Mouse (Mus musculus) cortical plate, adult 2 months (tissue): ENCODE measurements around the gene Ccdc122. TPM values are rescaled to one million over a fixed set of nuclear protein-coding genes. Genes with fewer than 3 reads are reported as not detected.

Experiments used
- H3K27ac ChIP-seq: fragments of 200-500 bp; 2 replicates; pipeline ENCODE4 v1.5.1; 2012; ENCODE audit warnings: low read length, control low read depth, inconsistent platforms; ENCODE audit not compliant: insufficient read depth
- H3K4me1 ChIP-seq: fragments of 200-500 bp; 2 replicates; pipeline ENCODE4 v1.6.1; 2011; ENCODE audit warnings: low read length; ENCODE audit not compliant: control insufficient read depth, insufficient read depth
- H3K4me3 ChIP-seq: fragments of 200-500 bp; 2 replicates; pipeline ENCODE4 v1.5.1; 2011; ENCODE audit warnings: mild to moderate bottlenecking, low read length, control low read depth; ENCODE audit not compliant: insufficient read depth
- CTCF ChIP-seq: fragments of 200-500 bp; IDR thresholded peaks from 2 replicates; pipeline ENCODE4 v1.5.1; 2011; ENCODE audit warnings: mild to moderate bottlenecking, control low read depth, low read length; ENCODE audit not compliant: insufficient read depth; ENCODE audit errors: extremely low read depth
- POLR2A ChIP-seq: fragments of 200-500 bp; IDR thresholded peaks from 2 replicates; pipeline ENCODE4 v1.6.1; 2011; ENCODE audit warnings: mild to moderate bottlenecking, low read length, control low read depth; ENCODE audit not compliant: insufficient read depth; ENCODE audit errors: extremely low read depth
- polyA plus RNA-seq: library from polyadenylated mRNA; depleted of rRNA; stranded (reverse); fragments of >200 nt; gene quantifications from 2 replicates; pipeline ENCODE4 v1.2.3, GENCODE M21; 2012

The Ccdc122 gene
- polyA plus RNA-seq, 1 experiment, result 2.7 TPM

DNA sequence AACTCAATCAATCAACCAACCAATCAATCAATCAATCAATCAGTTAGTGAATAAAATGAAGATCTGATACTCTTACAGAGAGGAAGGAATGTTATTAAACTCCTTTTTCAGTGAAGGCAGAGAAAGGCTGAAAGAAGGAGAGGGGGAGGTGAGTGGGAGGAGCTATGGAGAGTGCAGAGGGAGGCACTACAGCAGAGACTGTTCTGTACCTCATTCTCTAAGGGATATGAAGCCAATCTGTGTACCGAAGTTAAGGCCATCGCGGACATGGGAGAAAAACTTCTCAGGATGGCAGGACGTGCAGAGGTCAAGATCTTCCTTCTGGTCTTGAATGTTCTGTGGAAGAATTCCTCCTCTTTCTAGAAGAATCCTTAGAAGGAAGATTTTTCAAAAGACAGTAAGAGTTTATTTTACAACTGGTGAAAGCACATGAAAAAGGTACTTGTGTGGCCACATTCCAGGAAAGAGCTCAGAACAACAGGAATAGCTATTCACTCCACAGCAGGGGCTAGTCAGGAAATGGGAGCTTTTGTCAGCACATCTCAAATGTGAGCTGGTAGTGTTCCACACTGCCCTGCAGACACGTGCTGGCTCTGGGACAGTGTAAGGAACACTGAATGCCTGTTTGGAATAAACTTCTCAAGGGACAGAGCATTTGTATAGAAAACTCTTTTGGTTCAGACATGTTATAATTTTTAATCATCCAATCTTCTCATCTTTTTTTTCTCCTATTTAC lies 7.1 kb upstream of the Ccdc122 start:
- Histone ChIP-seq H3K4me1 (no peaks in the 10 kb centered on the region), H3K27ac (no peak overlapping the region), H3K4me3 (no peak overlapping the region)
- TF ChIP-seq POLR2A (no peak), CTCF (no peak)

GRCm38 (mm10) chr14:77030808-77031207 lies 5.8 kb upstream of the Ccdc122 start:
- no peak for TF ChIP-seq POLR2A
- no peak for TF ChIP-seq CTCF
- no peak overlapping the region for H3K27ac ChIP-seq
- H3K4me1 ChIP-seq, result no peaks in the 10 kb centered on the region
- no peak overlapping the region for H3K4me3 ChIP-seq

- Histone ChIP-seq H3K4me1 (no peaks in the 10 kb centered on the region), H3K4me3 (no peak overlapping the region), H3K27ac (no peak overlapping the region)
- TF ChIP-seq CTCF (no peak), POLR2A (no peak)
Measured at GRCm38 (mm10) chr14:77032433-77032832, 4.1 kb upstream of the Ccdc122 start.

GRCm38 (mm10) chr14:77033391-77033790 lies 3.2 kb upstream of the Ccdc122 start:
- no peak overlapping the region for H3K4me3 ChIP-seq
- peaks cover 2% of the 10 kb centered on the region for H3K4me1 ChIP-seq
- H3K27ac ChIP-seq, result no peak overlapping the region
- no peak for TF ChIP-seq POLR2A
- no peak for TF ChIP-seq CTCF

GRCm38 (mm10) chr14:77034175-77034915 lies 2.2 kb upstream of the Ccdc122 start:
- TF ChIP-seq CTCF, result no peak
- no peak for TF ChIP-seq POLR2A
- no peak overlapping the region for H3K4me3 ChIP-seq
- no peak overlapping the region for H3K27ac ChIP-seq
- H3K4me1 ChIP-seq, result peaks cover 2% of the 10 kb centered on the region

GRCm38 (mm10) chr14:77034970-77035369 lies 1.6 kb upstream of the Ccdc122 start:
- peaks cover 2% of the 10 kb centered on the region for H3K4me1 ChIP-seq
- H3K4me3 ChIP-seq, result no peak overlapping the region
- no peak overlapping the region for H3K27ac ChIP-seq
- TF ChIP-seq POLR2A (no peak), CTCF (no peak)

- no peak overlapping the region for H3K27ac ChIP-seq
- TF ChIP-seq CTCF, result no peak
- no peak for TF ChIP-seq POLR2A
- H3K4me1 ChIP-seq, result peaks cover 2% of the 10 kb centered on the region
- H3K4me3 ChIP-seq, result no peak overlapping the region
Measured at GRCm38 (mm10) chr14:77037330-77037729, 758 bp downstream of the Ccdc122 start.

DNA sequence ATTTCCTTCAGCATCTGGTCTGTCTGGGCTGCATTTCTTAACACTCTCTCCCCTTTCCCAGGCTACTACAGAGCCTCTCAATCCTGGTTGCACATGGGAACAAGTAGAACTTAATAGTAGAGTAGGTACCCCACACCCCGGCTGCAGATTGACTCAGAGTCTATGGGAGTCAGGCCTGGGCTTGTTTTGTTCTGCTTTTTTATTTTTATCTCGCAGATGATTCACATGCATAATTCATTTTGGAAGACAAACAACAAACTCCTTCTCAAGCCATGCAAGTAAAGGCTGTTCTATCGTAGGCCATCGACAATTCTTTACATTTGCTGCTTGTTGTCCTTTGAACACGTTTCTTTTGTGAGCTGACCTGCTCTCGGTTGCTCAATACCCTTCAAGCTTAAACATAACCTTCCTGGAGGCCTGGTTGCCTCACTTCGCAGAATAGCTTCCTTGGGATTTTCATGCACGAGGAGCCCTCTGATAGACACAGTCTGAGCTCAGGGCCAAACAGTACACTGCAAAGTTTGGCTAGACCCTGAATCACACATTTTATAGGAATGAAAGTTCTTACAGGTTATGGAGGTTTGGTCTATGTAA lies 1.4 kb downstream of the Ccdc122 start:
- no peak overlapping the region for H3K27ac ChIP-seq
- H3K4me3 ChIP-seq, result no peak overlapping the region
- TF ChIP-seq CTCF (no peak), POLR2A (no peak)
- peaks cover 2% of the 10 kb centered on the region for H3K4me1 ChIP-seq

DNA sequence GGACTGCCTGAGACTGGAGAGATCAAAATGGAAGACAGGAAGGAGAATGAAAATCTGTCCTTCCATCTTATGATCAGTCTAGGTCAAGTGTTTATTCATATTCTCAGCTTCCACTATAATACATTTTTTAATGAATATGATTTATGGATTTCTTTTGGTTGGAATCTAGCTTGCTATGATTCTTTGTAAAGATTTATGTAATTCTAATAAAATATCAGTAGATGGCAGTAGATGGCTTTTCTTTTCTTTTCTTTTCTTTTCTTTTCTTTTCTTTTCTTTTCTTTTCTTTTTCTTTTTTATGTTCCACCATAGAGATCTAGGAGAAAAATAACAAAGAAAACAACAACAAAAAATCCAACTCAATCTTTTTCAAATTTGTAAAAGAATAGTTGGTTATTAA lies 16.7 kb downstream of the Ccdc122 start:
- Histone ChIP-seq H3K4me1 (no peaks in the 10 kb centered on the region), H3K4me3 (no peak overlapping the region), H3K27ac (no peak overlapping the region)
- TF ChIP-seq POLR2A (no peak), CTCF (no peak)

GRCm38 (mm10) chr14:77069361-77069760 lies 32.8 kb downstream of the Ccdc122 start:
- H3K27ac ChIP-seq, result no peak overlapping the region
- TF ChIP-seq POLR2A (no peak), CTCF (no peak)

More at GRCm38 (mm10) chr14:77069361-77069760, 32.8 kb downstream of the Ccdc122 start:
- H3K4me3 ChIP-seq, result no peak overlapping the region
- H3K4me1 ChIP-seq, result no peaks in the 10 kb centered on the region
